Mouse (Mus musculus) retina, postnatal 1 day (tissue): ENCODE results near the gene Prss57.

Experiments
- DNase-seq: peaks from one replicate; pipeline ENCODE4 v3.0.0-alpha.2; 2012

The Prss57 gene

DNA sequence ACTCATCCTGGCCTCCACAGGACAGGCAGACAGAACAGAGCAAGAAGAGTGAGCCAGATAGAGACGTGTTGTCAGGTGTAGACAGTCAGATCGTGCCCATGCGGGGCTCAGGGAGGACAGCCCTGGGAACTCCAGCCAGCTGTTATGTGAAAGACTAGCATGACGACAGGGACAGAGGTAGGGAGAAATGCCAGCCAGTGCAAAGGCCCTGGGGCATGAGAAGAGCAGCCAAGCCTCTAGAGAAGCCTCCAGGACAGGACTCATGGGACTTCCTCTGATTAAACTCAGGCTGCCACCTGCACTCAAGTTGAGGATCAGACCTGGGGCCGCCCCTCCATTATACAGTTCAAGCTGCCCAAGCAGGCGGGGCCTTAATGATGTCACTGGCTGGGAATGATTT, 42.3 kb downstream of the Prss57 start:
- no peak for DNase-seq

DNA sequence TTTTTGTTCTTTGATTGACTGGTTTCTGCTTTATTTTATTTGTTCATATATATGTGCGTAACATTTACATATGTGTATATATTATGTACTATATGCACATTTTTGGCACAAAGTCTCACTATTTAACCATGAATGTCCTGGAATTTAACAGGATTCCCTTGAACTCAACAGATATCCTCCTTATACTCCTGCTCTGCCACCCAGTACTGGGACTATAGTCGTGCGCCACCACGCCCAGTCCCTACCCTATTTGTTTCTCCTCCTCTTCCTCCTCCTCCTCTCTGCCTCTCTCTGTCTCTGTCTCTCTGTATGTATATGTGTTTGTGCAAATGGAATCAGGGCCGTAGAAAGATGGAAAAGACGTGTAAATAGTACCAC, 44.0 kb downstream of the Prss57 start:
- no peak for DNase-seq

DNA sequence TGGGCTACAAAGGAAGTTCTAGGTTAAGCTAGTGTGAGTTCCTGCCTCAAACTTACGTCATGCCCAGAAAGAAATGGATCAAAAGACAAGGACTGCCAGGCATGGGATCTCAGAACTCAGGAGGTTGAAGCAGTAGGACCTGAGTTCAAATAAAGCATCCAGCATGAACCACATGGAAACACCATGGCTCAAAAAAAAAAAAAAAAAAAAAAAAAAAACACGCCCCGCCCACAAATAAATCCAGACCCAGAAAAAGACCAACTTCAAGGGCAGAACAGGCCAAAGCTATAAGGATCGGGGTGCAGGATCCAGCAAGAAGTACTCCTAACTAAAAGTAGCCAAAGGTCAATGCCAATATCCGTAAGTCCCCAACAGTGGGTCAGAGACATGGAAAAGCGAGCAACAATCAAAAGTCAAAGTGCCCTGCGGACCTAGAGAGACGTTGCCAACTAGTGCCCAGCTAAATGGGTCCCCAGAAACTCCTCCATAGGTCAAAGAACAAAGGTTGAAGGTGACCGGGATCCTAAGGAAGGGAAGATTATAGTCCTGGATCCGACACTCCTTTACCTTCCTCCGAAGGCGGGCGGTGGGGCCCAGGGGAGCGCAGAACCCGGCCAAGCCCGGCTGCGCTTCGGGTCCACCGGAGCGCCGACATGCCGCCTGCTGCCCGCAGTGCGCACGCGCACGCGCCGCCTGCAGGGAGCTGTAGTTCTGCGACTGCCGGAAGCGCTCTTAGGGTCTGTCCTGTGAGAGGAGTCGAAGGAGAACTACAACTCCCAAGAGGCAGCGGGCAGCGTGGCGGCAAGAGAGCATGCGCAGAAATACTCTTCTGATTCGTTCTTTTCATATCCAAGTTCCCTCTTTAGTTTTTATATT, 44.6 kb downstream of the Prss57 start, which contains the start of gene Polrmt:
Polrmt (minus strand) TSS at position 684 of the 876 bp plus-strand sequence.
- peak; percentile 98 for DNase-seq

DNA sequence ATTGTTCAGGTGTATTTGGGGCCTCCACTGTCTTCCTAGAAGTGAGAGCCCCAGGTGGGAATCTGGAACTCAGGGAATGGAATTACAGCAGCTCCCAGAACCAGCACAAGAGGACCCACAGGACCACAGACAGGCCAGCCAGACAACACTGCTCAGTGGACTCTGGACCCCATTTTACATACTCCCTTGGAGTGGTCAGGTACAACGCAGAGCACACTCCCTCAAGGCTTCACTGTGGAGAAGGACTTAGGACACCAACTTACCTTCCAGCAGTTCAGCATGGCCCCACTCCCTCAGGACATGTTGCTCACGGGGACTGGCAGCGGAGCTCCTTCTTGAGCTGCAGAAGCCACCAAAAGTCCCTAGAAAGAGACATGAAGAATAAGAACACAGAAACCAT, 45.4 kb downstream of the Prss57 start:
- no peak for DNase-seq

DNA sequence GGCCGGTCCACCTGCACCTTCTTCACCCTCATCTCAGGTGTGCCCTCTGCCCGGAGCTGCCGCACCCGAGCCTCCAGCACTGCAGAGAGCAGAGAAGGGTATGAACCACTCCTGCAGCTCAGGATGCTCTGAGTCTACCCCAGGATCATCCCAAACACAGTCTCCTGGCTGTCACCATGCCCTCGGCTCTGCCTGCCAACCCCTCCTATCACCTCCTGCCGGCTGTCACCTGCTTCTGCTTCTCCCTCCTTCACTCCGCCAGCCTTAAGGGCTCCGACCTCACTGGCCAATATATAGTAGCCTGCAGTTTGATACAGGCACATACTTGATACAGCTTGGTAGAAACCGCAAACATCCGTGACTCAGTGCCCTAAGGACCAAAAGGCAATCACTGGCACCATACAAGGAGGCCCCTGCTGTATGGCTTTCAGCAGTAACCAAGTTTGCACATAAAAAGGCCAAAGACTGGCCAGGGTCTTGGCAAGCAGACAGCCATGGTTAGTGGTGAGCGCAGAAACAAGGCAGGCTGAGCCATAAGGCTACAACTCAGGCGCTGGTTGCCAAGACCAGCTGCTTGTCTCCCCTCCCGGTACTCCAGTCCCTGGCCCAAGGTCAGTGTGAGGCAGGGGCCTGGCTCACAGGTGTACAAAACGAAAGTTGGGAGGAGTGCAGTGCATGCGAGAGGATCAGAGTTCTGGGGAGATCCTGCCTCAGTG, 47.0 kb downstream of the Prss57 start:
- no peak for DNase-seq

DNA sequence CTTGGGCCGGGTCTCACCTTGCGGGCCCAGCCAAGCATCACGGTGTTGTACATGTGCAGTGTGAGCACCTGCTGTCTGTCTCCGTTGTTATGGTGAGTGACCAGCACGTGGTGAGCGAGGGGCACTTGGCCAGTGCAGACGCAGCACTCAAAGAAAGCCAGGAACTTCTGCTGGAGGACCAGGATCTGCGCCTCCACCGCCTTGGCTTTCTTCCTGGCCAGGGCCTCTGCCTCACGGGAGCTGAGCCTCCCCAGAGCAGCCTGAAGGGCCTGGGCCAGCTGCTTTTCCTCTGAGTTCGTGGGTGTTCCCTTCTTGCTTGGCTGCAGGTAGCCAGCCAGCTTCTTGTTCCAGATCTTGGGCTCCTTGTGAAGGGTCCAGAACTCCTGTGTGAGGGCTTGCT, 47.6 kb downstream of the Prss57 start:
- no peak for DNase-seq

DNA sequence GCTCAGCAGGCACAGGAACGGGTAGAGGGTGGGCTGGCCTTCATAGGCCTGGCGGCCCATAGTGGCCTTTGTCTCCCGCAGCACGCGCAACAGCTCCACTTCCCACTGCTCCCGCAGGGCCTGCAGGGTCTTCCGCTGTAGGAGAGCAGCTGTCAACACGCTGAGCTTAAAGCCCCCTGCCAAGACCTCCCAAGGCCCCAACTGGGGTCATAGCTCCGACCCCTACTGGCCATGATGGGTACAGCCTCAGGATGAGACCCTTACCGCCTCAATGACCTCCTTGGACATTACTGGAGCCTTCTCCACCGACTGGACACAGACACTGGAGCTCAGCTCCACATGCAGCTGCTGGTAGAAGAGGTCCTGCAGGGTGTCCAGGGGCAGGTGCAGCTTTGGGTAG, 49.9 kb downstream of the Prss57 start:
- peak; percentile 71 for DNase-seq

DNA sequence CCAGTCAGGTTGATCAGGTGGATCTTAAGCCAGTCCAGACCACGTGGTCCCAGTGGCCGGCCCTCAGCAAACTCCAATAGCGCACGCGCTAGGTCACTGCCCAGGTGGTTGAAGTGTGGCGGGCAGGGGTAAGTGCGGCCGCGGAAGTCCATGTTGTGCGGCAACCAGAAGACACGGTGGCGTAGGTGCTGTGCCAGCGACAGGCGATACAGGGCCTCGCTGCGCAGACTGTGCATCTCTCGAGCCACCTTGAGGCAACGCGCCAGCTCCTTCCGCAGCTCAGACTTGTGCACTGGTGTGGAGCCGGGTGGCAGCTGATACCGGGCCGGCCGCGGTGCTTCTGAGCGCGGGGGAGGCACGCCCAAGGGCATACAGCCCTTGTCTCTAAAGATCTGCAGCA, 51.5 kb downstream of the Prss57 start:
- DNase-seq, result no peak

DNA sequence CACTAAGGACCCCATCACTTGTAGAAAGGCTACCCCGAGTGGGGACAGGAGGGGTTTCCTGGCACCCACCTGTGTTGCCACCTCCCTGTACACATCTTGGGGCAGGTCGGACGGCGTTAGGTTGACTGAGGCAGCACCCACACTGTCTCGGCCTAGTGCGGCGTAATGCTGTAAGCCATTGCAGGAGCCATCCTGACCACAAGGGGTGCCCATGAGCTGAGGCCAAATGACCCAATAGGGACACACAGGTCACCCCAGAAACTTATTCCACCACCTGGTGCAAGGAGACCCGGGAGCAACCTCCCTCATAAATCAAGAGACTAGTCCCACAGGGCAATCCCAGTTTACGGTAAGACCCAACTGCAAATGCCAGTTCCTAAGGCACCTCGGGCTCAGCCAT, 52.5 kb downstream of the Prss57 start:
- peak; percentile 50 for DNase-seq

DNA sequence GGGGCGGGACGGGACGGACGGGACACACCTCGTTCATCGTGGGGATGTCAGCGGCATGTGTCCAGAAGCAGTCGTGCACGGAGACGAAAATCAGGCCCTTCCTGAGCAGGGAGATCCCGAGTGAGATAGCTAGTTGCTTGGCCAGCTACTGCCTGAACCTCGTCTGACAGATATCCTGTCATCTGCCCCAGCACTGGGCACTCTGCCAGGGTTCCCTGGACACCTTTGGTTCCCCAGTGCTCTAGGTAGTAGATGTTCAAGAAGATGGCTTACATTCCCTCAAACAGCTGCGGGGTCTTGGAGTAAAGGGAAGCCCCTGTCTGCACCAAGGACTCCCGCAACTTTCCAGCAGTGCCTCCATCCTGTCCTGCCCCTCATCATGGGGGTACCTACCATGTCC, 54.1 kb downstream of the Prss57 start:
- no peak for DNase-seq

DNA sequence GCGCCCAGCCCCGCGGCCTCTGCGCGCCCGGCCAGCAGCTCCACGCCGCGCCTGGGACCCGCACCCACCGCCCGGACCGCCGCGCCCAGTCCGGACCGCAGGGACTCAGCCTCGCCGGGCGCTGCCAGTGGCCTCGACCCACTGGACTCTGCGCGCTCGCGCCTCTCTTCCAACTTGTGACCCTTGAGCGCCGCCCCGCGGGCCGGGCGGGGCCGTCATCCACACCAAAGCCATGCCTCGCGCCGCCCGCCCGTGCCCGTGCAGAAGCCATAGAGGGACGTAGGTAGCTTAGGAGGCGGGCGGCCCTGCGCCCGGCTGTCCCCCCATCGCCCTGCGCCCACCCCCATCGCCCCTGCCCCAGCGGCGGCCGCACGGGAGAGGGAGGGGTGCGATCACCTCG, 55.4 kb downstream of the Prss57 start:
- peak; percentile 39 for DNase-seq

DNA sequence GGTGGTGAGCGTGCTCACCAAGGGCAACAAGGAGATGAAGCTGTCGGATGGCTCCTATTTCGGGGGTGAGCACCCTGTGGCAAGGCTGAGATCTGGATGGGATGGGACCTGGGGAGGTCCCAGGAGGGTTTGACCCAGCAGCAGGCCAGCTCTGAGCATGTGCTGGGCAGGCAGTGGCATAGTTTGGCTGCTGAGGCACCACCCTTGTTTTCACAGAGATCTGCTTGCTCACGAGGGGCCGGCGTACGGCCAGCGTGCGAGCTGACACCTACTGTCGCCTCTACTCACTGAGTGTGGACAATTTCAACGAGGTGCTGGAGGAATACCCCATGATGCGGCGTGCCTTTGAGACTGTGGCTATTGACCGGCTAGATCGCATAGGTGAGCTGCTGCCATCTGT, 56.9 kb downstream of the Prss57 start:
- no peak for DNase-seq

DNA sequence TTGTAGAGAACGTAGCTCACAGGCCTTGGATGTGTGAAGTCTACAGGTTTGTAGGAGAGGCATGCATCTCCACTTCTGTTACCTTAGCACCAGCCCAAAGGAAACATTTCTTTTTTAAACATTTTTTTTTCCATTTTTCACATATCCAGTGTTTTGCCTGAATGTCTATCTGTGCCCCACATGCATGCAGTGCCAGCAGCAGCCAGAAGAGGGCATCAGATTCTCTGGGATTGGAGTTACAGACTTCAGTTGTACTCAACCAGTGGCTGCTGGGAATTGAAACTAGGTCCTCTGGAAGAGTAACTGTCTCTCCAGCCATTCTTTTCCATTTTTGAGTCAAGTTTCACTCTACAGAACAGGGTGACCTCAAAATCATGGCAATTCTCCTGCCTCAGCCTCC, 58.3 kb downstream of the Prss57 start:
- peak; percentile 28 for DNase-seq
